Mouse (Mus musculus) liver, embryonic 16.5 days (tissue): Measurements from ENCODE around the gene Mepe. TPM values are rescaled to one million over a fixed set of nuclear protein-coding genes. Genes with fewer than 3 reads are reported as not detected.

Experiments used
- ATAC-seq: fragments of 200-750 bp; cut with Nextera tagmentation; 2 replicates; pipeline ENCODE4 v1.8.0; 2017; ENCODE audit warnings: low read depth, mild to moderate bottlenecking, moderate number of reproducible peaks, moderate library complexity
- H3K27ac ChIP-seq: fragments of 300-500 bp; sonication (generic); 2 replicates; pipeline ENCODE4 v1.5.1; 2014; ENCODE audit warnings: mild to moderate bottlenecking, low read length
- H3K27me3 ChIP-seq: fragments of 300-500 bp; sonication (generic); 2 replicates; pipeline ENCODE4 v1.6.1; 2014; ENCODE audit warnings: low read depth, low read length, mixed read lengths; ENCODE audit not compliant: control insufficient read depth, insufficient read depth
- H3K36me3 ChIP-seq: fragments of 300-500 bp; sonication (generic); 2 replicates; pipeline ENCODE4 v1.6.1; 2014; ENCODE audit warnings: mild to moderate bottlenecking; ENCODE audit not compliant: control insufficient read depth, insufficient read depth
- H3K4me1 ChIP-seq: fragments of 300-500 bp; sonication (generic); 2 replicates; pipeline ENCODE4 v1.6.1; 2014; ENCODE audit warnings: low read depth, low read length, mixed read lengths; ENCODE audit not compliant: control insufficient read depth
- H3K4me2 ChIP-seq: fragments of 300-500 bp; sonication (generic); 2 replicates; pipeline ENCODE4 v1.6.1; 2014; ENCODE audit warnings: low read depth, low read length, mixed read lengths
- H3K4me3 ChIP-seq: fragments of 300-500 bp; sonication (generic); 2 replicates; pipeline ENCODE4 v1.5.1; 2014; ENCODE audit warnings: low read depth, mild to moderate bottlenecking, low read length
- H3K9ac ChIP-seq: fragments of 300-500 bp; sonication (generic); 2 replicates; pipeline ENCODE4 v1.6.1; 2014; ENCODE audit warnings: low read depth, low read length
- H3K9me3 ChIP-seq: fragments of 300-500 bp; sonication (generic); replicated peaks from 2 replicates; pipeline ENCODE4 v1.6.1; 2016; ENCODE audit warnings: low read length; ENCODE audit not compliant: control insufficient read depth
- whole genome bisulfite sequencing: fragments of 180-500 bp; shearing (Covaris S2); extraction: QIAGEN DNeasy Blood & Tissue Kit; methylation state at CpG from one replicate; pipeline ENCODE4 v1.1.7; 2014; ENCODE audit not compliant: insufficient replicate concordance; 5-methylcytosine and 5-hydroxymethylcytosine counted together
- polyA plus RNA-seq: library from polyadenylated mRNA; unstranded; fragments of >200 nt; fragmentation: Nextera tagmentation; extraction: Ambion mirVana; gene quantifications from 2 replicates; pipeline ENCODE4 v1.2.1, GENCODE M21; 2015

Mepe gene
- not detected in 2 replicates for polyA plus RNA-seq

- Histone ChIP-seq H3K9me3 (no peaks in the 10 kb centered on the region), H3K4me3 (no peak within 1 kb of the TSS), H3K27me3 (no peaks in the 10 kb centered on the region), H3K27ac (no peak within 1 kb of the TSS), H3K36me3 (no peaks in the 10 kb centered on the region), H3K9ac (no peak within 1 kb of the TSS), H3K4me1 (no peaks in the 10 kb centered on the region), H3K4me2 (no peak within 1 kb of the TSS)
- no peak for ATAC-seq
- WGBS = 64% methylated on average over 6 of the region's 6 CpGs
These were observed at the start of gene Mepe for GRCm38 (mm10) chr5:104325029-104325428. Gene Mepe, plus strand, starts transcription at chr5:104325329.

GRCm38 (mm10) chr5:104294201-104294600 is 30.9 kb upstream of the Mepe start:
- WGBS = 64% methylated on average over 6 of the region's 6 CpGs
- no peaks in the 10 kb centered on the region for H3K4me1 ChIP-seq
- H3K4me2 ChIP-seq = no peak overlapping the region
- no peaks in the 10 kb centered on the region for H3K36me3 ChIP-seq
- H3K27me3 ChIP-seq = no peaks in the 10 kb centered on the region
- no peak overlapping the region for H3K4me3 ChIP-seq
- no peak for ATAC-seq
- H3K27ac ChIP-seq = no peak overlapping the region
- no peak overlapping the region for H3K9ac ChIP-seq
- no peaks in the 10 kb centered on the region; the same call in 1 of the 2 replicates for H3K9me3 ChIP-seq

- no peak for ATAC-seq
- H3K36me3 ChIP-seq = no peaks in the 10 kb centered on the region
- 48% methylated on average over 6 of the region's 6 CpGs for WGBS
- H3K9ac ChIP-seq = no peak within 1 kb of the TSS
- H3K9me3 ChIP-seq = no peaks in the 10 kb centered on the region
- H3K4me3 ChIP-seq = no peak within 1 kb of the TSS
- H3K4me1 ChIP-seq = no peaks in the 10 kb centered on the region
- H3K27ac ChIP-seq = no peak within 1 kb of the TSS
- H3K27me3 ChIP-seq = no peaks in the 10 kb centered on the region
- no peak within 1 kb of the TSS for H3K4me2 ChIP-seq
These were observed 26.1 kb upstream of the Mepe start, which contains the start of gene Ibsp for GRCm38 (mm10) chr5:104298994-104299393. Gene Ibsp, plus strand, starts transcription at chr5:104299171.

GRCm38 (mm10) chr5:104314073-104314472 is 11.1 kb upstream of the Mepe start:
- Histone ChIP-seq H3K4me1 (no peaks in the 10 kb centered on the region), H3K27ac (no peak overlapping the region), H3K9ac (no peak overlapping the region), H3K4me3 (no peak overlapping the region), H3K36me3 (no peaks in the 10 kb centered on the region), H3K4me2 (no peak overlapping the region), H3K9me3 (no peaks in the 10 kb centered on the region; the same call in 1 of the 2 replicates), H3K27me3 (no peaks in the 10 kb centered on the region)
- no peak for ATAC-seq
- 20% methylated on average over 1 of the region's 1 CpGs for WGBS

- Histone ChIP-seq H3K4me3 (no peak overlapping the region), H3K4me1 (no peaks in the 10 kb centered on the region), H3K9ac (no peak overlapping the region), H3K36me3 (no peaks in the 10 kb centered on the region), H3K9me3 (no peaks in the 10 kb centered on the region), H3K27me3 (no peaks in the 10 kb centered on the region), H3K4me2 (no peak overlapping the region), H3K27ac (no peak overlapping the region)
- 48% methylated on average over 4 of the region's 4 CpGs for WGBS
- no peak for ATAC-seq
These were observed 1.8 kb downstream of the Mepe start for GRCm38 (mm10) chr5:104326884-104327283.

GRCm38 (mm10) chr5:104327389-104327788 is 2.3 kb downstream of the Mepe start:
- no peaks in the 10 kb centered on the region for H3K4me1 ChIP-seq
- H3K9ac ChIP-seq = no peak overlapping the region
- H3K4me2 ChIP-seq = no peak overlapping the region
- 55% methylated on average over 8 of the region's 8 CpGs for WGBS
- no peaks in the 10 kb centered on the region for H3K36me3 ChIP-seq
- H3K27ac ChIP-seq = no peak overlapping the region
- no peaks in the 10 kb centered on the region for H3K9me3 ChIP-seq
- ATAC-seq = no peak
- H3K27me3 ChIP-seq = no peaks in the 10 kb centered on the region
- no peak overlapping the region for H3K4me3 ChIP-seq

- Histone ChIP-seq H3K27me3 (no peaks in the 10 kb centered on the region), H3K4me3 (no peak overlapping the region), H3K9ac (no peak overlapping the region), H3K4me2 (no peak overlapping the region), H3K36me3 (no peaks in the 10 kb centered on the region), H3K4me1 (no peaks in the 10 kb centered on the region), H3K27ac (no peak overlapping the region), H3K9me3 (no peaks in the 10 kb centered on the region)
- ATAC-seq = no peak
These were observed 2.7 kb downstream of the Mepe start for GRCm38 (mm10) chr5:104327876-104328275.

- no peak for ATAC-seq
- Histone ChIP-seq H3K27me3 (no peaks in the 10 kb centered on the region), H3K9me3 (no peaks in the 10 kb centered on the region), H3K27ac (no peak overlapping the region), H3K36me3 (no peaks in the 10 kb centered on the region), H3K4me2 (no peak overlapping the region), H3K9ac (no peak overlapping the region), H3K4me3 (no peak overlapping the region), H3K4me1 (no peaks in the 10 kb centered on the region)
- 50% methylated on average over 4 of the region's 4 CpGs for WGBS
These were observed 3.3 kb downstream of the Mepe start for GRCm38 (mm10) chr5:104328317-104328850.

- H3K27ac ChIP-seq = no peak overlapping the region
- H3K36me3 ChIP-seq = no peaks in the 10 kb centered on the region
- H3K27me3 ChIP-seq = no peaks in the 10 kb centered on the region
- H3K9ac ChIP-seq = no peak overlapping the region
- no peaks in the 10 kb centered on the region for H3K9me3 ChIP-seq
- no peaks in the 10 kb centered on the region for H3K4me1 ChIP-seq
- H3K4me3 ChIP-seq = no peak overlapping the region
- 58% methylated on average over 5 of the region's 5 CpGs for WGBS
- no peak overlapping the region for H3K4me2 ChIP-seq
- no peak for ATAC-seq
These were observed 4.3 kb downstream of the Mepe start for GRCm38 (mm10) chr5:104329381-104329780.
